Mouse (Mus musculus) frontal cortex, adult 2 months (tissue): ENCODE measurements around the gene Gm10837. TPM values are rescaled to one million over a fixed set of nuclear protein-coding genes. Genes with fewer than 3 reads are reported as not detected.

Experiments used
- DNase-seq, 2 experiments: peaks; one replicate each; pipeline ENCODE4 v3.0.0; 2022; ENCODE audit warnings: low spot score in 1 of 2; ENCODE audit errors: extremely low spot score in 1 of 2
- polyA plus RNA-seq: library from polyadenylated mRNA; depleted of rRNA; stranded (reverse); fragments of >200 nt; gene quantifications from 2 replicates; pipeline ENCODE4 v1.2.3, GENCODE M21; 2012

Gm10837 gene
- polyA plus RNA-seq, 1 experiment, result not detected

- DNase-seq, result no peak
Observed at GRCm38 (mm10) chr14:122464351-122464762, 26.0 kb upstream of the Gm10837 start.

DNA sequence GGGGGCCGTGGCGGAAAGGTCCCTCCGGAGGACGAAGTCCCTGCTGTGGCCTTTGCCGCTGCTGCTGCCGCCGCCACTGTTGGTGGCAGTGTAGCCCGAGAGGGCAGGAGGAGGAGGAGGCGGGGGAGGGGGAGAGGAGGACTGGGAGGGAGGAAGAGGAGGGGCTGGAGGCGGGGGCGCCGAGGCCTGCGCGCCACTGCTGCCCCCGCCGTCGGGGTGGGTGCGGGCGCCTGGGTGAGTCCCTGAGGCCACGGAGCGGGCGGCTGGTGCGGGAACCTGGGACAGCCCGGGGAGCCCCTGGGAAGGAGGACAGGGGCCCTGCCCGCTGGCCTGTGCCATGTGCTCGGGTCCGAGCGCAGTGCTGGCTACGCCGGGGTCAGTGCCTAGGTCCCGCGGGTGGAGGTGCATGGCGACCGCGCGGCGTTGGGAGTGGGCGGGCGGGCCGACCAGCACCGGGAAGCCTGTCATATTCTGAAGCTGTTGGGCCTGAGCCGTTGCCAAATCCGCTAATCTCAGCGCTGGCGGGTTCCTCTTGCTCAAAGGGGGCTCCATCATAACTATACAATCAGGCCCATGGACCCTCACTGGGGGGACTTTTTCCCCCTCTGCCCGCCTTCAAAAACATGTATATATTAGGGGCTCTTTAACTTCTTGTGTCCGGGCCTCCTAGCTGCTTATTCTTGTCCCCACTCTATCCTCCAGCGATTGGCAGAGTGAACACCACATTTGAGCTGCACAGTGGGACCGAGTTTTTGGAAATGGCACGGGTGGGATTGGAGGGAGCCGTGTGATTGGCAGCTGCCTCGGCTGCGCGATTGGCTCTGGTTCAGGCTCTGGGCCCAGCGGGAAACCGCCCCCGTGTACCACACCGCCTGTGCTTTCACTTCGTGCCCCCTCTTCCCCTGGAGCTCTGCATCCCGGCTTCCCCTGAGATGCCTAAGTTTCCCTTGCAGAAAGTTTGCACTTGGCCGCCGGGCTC is 25.3 kb upstream of the Gm10837 start, which contains the start of gene Zic5:
Gene Zic5, minus strand, starts transcription at position 915 of the 979 bp plus-strand sequence.
- no peak for DNase-seq

- DNase-seq, result no peak
Observed at GRCm38 (mm10) chr14:122465931-122466490, 24.4 kb upstream of the Gm10837 start.

GRCm38 (mm10) chr14:122466756-122467362 is 23.5 kb upstream of the Gm10837 start:
- no peak for DNase-seq

DNA sequence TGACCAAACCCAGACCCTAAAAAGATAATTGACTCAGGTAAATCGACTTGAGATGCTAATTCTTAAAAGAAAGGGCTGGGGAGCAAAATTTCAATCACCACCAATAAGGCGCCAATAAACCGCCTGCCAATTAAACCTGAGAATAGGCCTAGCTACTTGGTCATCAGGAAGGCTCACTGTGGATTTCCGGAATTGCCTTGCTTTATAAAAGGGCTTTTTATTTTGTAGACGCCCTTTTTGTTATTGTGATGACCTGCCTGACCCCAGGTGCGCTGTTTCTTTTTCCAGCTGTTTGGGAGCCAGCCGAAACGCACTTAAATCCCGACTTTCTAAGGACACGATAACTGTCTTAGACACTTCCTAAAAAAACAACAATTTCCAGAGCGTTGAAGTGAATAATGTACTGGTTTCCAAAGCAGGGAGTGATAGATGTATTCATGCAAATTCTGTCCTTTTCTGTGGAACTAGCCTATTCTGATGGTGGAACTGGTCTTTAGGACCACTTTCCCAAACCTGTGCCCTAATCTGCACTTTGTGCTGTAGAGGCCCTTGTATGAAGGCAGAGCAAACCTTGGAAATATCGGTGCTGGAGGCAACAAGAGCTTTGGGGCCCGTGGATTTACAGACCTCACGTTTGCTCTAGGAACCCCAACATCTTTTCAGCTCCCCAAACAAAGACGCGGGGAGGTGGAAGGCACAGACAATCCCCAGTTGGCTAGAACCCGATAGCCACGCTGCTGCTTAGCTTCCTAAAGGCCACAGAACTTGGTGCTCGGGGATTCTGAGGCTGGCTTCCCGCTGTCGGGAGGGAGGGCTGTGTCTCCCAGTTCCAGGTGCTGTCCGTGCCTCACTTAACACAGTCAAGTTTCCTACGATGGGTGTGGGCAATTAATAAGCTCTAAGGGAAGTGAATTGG is 22.2 kb upstream of the Gm10837 start:
- no peak for DNase-seq

DNA sequence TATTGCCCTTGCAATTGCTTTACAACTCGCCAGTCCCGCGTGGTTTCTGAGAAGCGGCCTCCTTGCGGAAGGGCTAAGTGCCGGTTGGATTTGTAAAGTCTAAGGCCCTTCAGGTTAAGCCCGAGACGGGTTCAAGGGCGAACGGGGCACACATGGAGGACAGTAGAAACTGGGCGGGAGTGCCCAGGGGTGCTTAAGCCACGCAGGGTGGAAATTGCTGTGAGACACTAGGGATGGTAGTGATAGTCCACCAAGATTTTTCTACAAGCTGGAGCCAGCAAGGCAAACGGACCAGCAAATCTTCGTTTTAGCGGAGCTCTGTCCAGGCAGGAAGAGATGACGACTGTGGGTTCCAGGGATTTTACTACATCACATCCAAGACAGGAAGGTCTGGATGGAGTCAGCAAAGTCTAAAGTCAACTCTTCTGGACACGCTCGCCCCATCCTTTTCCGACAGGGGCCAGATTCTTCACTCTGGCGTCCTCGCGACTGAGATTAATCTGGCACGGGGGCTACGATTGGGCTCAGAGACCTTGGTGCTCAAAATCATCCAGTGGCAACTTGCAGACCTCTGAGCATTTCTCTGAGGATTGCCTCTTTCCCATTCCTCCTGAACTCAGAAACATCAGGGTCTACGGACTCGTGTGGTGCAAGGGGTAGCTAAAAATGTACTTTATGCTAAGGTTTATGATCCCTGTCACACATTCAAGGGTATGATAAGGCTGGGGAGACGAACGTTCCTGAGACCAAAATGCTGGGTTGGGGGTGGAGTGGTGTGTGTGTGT is 21.2 kb upstream of the Gm10837 start:
- no peak for DNase-seq

- DNase-seq, result no peak
Observed at GRCm38 (mm10) chr14:122471449-122472085, 18.8 kb upstream of the Gm10837 start.

- no peak for DNase-seq
Observed at GRCm38 (mm10) chr14:122472161-122472560, 18.2 kb upstream of the Gm10837 start.

DNA sequence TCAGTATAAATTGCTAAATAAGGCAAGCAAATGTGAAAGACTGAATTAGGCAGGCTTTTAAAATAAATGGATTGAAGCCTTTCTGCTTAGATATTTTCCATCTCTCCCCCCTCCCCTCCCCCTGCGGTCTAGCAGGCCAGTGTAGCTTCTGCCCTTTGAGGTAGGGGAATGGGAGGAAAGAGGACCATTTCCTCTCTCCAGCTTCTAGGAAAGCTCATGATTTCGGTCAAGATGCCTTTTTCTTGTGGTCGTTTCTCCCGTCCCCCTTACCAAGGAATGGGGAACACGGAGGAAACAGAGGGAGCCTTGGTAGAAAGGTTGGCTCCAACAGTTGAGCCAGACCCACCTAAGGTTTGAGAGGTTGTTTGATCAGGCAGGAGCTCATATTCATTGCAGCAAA is 17.7 kb upstream of the Gm10837 start:
- DNase-seq, result no peak

DNA sequence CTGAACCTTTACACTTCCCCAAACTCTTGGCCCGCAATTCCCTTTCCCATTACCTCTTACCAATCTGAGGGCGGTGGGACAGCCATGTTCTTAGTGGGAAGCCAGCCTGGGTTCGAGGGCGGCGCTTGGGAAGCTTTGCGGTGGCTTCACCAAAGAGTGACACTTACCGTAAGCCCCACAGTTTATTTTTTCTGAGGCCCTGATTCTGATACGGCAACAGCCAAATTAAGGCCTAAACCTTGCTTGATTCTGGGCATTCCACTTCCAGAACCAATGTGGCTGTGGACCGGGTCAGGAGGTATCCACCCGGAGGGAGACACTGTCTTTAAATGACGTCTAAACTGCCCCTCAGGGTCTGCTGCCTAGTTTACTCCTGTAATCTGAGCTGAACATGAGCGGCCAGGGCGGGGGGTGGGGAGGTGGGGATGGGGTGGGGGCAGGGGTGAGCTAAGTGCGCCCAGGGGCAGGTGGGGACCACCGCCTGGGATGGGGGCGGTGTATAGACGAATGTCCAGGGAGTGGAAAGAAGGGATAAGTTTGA is 17.1 kb upstream of the Gm10837 start:
- DNase-seq, result no peak

GRCm38 (mm10) chr14:122474041-122474890 is 16.1 kb upstream of the Gm10837 start:
- no peak for DNase-seq

DNA sequence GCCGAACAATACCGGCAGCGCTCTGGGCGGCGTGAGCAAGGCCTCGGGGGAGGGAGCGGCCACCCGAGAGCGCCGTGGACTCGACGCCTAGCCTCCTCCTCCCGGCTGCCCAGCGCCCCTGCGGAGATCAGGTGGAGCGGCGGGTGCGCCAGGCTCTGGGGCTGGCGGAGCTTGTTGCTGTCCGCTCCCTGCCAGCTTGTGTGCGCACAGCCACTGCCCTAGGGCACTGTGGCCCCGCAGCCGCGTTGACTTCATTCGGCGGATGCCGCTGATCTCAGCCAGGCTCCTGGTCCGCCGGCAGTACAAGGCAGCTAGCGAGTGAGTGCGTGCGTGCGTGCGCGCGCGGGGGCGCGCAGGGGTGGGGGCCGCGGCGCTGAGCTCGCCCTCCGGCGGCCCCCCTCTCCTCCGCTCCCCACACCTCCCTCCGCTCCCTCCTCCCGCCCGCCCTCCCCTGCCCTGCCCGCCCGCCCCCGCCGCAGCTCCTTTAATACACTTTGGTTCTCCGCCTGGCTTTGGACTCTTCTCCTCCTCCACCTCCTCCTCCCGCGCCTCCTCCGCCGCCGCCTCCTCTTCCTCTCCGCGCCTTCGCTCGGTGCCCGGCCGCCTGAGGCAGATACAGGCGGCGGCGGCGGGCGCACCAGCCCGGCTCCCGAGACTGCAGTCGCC is 15.4 kb upstream of the Gm10837 start, which contains the start of gene Zic2:
Gene Zic2, plus strand, starts transcription at position 545 of the 666 bp plus-strand sequence.
- no peak for DNase-seq

DNA sequence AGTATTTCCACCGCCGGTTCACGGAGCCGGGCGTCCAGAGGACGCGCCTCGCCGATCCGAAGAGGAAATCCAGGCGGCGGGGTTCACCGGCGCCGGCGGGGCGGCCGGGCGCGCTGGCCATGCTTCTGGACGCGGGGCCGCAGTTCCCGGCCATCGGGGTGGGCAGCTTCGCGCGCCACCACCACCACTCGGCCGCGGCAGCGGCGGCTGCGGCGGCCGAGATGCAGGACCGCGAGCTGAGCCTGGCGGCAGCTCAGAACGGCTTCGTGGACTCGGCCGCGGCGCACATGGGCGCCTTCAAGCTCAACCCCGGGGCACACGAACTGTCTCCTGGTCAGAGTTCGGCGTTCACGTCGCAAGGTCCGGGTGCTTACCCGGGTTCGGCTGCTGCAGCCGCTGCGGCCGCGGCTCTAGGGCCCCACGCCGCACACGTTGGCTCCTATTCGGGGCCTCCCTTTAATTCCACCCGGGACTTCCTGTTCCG is 14.8 kb upstream of the Gm10837 start:
- DNase-seq, result no peak

DNA sequence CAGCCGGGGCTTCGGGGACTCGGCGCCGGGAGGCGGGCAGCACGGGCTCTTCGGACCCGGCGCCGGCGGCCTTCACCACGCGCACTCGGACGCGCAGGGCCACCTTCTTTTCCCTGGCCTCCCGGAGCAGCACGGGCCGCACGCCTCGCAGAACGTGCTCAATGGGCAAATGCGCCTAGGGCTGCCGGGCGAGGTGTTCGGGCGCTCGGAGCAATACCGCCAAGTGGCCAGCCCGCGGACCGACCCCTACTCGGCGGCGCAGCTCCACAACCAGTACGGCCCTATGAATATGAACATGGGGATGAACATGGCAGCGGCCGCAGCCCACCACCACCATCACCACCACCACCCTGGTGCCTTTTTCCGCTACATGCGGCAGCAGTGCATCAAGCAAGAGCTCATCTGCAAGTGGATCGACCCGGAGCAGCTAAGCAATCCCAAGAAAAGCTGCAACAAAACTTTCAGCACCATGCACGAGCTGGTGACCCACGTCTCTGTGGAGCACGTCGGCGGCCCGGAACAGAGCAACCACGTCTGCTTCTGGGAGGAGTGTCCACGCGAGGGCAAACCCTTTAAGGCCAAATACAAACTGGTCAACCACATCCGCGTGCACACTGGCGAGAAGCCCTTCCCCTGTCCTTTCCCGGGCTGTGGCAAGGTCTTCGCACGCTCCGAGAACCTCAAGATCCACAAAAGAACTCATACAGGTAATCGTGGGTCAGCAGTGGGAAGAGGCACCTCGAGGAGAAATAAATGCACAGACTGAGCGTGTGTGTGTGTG is 14.2 kb upstream of the Gm10837 start:
- no peak for DNase-seq

GRCm38 (mm10) chr14:122476822-122477215 is 13.6 kb upstream of the Gm10837 start:
- DNase-seq, result no peak

DNA sequence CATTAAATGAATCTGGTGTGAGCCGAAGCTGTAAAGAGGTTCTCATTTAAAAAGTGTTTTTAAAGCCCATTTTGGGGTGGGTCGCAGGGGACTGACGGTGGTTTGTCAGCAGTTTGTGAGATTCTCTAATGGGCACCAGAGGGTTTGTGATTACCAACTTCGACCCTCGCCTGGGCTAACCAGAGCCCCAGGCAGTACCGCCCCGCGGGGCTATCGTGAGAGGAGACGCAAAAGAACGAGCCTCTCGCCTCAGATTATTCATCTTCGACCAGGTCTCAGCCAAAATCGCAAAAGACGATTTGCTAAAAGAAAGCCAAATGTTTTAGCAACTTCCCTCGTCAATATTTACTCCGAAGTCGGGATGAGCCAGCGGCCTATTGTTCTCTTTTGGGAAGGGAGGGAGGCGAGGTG is 13.1 kb upstream of the Gm10837 start:
- no peak for DNase-seq
